Mouse (Mus musculus): ENCODE results near the gene Capn8.

Gene Capn8

GRCm38 (mm10) chr1:182553649-182554375 is 11.0 kb upstream of the Capn8 start:
- peak; percentile 53 to 66 for DNase-seq

DNA sequence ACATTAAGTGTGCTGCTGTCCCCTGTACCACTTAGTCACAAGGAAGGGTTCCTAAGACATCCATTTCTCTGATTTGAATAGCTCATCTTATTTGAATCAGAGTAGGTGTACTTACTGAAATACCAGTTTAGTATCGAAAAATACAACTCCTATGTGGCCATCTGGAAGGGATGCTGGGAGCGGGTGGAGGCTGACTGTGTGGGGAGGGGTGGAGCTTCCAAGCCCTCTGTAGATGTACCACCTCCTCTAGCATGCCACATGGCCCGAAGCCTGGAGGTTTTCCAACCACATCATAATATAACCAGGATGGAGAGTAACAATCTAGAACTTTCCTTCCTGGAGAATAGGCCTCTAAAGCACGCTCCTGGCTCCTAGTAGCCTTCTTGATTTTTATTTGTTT is 6.5 kb upstream of the Capn8 start:
- no peak for DNase-seq

DNA sequence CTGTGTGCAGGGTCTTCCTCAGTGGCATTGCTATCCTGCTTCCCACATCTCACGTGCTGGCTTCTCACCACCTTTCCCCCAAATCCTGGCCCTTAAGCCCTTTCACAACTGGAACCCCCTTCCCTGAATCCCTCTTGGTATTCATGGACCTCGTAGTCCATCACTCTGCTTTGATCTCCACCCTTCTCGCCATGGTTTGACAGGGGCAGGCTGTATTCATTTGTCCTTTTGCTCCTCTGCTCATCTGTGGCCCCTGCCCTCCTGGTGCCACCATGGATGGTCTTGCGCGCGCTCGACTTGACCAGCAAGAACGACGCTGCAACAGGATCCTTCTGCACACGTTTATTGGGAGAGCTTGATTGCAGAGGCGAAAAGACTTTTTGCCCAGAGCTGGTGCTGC is 5.3 kb upstream of the Capn8 start:
- DNase-seq, result no peak

DNA sequence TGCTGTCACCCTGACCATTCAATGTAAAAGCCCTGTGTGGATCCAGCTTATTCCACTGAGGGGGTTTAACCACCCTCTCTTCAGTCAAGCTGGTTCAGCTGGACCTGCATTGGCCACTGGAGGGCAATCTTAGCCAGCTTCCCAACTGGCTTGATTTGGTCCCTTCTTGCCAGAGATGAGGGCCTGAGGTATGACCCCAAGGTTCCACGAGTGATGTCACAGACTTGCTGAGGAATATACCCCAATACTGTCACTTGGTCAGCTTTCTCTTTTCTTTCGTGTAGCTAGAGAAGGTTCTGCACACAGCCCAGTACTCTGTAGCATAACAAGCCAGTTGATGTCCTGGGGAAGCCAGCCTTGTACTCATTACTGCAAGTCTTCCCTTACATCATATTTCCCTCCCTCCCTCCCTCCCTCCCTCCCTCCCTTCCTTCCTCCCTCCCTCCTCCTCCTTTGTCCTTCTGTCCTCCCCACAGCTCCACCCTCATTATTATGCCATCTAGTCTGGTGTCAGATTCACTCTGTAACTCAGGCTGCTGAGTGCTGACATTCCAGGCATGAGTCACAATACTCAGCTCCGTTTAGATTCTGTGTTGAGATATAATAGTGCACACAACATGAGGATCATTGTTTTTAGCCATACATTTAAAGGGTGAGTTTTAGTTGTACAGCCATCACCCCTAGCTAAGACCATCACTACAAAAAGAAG is 4.3 kb upstream of the Capn8 start:
- peak; percentile 51 to 52 for DNase-seq

- no peak for DNase-seq
These were observed 2.8 kb upstream of the Capn8 start for GRCm38 (mm10) chr1:182561945-182562514.

- peak in 1 of 2 experiments; percentile 10 for DNase-seq
These were observed 2.0 kb upstream of the Capn8 start for GRCm38 (mm10) chr1:182562576-182563370.

DNA sequence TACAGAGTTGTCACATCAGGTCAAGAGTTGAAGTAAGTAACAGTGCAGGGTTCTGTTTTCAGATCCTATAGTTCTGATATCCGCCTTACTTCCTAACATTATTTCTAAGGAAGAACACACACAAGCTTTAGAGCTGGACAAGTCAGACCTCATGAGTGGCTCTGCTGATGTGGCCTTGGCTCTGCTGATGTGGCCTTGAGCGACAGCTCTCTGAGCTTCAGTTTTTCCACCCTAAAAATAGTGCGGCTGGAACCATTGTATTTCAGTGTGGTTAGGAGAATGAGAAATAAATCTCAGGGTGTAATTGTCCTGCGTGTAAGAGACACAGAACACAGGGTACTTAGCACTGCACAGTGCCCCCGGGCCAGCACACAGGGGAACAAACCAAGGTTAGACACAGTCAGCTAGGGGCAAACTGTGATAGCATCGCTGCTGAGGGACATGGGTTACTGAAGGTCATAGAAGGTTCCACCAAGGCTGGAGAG is 586 bp downstream of the Capn8 start:
- DNase-seq, result no peak

- peak; percentile 21 to 40 for DNase-seq
These were observed 6.3 kb downstream of the Capn8 start for GRCm38 (mm10) chr1:182571148-182571547.

GRCm38 (mm10) chr1:182571973-182572372 is 7.2 kb downstream of the Capn8 start:
- no peak for DNase-seq

- DNase-seq, result no peak
These were observed 9.3 kb downstream of the Capn8 start for GRCm38 (mm10) chr1:182573856-182574665.

DNA sequence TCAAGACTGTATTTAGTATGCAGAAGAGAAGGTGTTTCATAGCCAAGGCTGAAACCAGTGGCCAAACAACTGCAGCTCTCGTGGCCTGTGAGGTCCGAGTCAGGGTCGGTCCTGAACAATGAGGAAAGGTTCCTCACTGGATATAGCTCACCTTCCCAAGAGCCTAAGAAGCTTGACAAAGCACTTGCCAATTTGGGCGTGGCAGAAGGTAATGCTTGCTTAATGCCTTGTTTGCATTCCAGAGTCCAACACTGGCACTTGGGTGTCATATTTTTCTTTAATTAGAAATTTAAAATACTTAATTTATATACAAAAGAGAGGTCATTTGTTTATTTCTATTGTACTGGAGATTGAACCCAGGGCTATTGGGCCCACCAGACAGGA is 9.9 kb downstream of the Capn8 start:
- no peak for DNase-seq

- DNase-seq, result no peak
These were observed 19.4 kb downstream of the Capn8 start for GRCm38 (mm10) chr1:182584169-182584568.

DNA sequence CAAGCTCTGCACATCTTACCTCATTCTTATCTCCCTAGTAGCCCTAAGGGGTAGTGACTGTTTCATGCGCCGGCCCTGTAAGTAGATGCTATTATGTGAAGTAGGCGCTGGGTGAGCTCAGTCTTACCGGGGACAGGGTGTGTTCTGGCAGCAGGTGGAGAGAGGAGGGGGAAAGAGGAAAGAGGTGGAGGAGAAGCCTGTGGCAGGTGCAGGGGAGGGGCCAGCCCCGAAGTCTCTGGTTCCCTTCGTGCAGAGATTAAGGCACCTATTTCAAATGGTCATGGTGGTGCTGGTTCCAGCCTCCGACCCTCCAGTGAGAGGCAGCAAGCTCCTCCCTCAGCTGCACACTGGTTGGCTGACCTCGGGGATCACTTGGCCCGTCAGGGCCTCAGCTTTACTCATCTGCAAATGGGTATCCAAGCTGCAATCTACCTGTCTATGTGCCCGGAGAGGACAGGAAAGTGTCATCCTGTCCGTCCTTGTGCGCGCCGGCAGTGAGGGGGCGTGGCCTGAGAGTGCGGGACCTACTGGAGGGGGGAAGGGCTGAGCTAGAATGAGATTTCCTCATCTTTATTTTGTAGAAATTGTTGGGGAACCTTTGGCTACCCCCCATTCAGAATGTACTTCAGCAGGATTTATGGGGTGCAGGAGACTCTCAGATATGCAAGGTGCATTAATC is 20.5 kb downstream of the Capn8 start:
- no peak for DNase-seq

- DNase-seq, result no peak
These were observed 22.9 kb downstream of the Capn8 start for GRCm38 (mm10) chr1:182587706-182588105.

- DNase-seq, result no peak
These were observed 26.7 kb downstream of the Capn8 start for GRCm38 (mm10) chr1:182591491-182591890.

DNA sequence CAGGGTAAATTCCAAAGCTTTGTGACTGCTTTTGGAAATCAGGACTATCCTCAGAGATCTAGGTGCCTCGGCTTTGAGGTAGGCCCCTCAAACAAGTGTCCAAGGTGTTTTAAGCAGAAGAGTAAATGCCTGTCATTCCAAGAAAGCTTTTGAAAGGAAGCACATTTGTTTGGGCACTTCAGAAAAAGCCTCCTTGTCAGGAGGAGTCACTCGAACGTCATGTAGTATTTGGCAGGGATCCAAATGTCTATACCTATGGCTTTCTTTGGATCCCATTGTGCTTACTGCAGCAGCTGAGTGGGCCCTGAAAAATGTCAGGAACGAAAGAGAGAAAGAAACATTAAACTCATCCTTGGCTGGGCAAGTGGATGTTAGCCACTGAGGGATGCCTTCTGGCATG is 27.6 kb downstream of the Capn8 start:
- no peak for DNase-seq

DNA sequence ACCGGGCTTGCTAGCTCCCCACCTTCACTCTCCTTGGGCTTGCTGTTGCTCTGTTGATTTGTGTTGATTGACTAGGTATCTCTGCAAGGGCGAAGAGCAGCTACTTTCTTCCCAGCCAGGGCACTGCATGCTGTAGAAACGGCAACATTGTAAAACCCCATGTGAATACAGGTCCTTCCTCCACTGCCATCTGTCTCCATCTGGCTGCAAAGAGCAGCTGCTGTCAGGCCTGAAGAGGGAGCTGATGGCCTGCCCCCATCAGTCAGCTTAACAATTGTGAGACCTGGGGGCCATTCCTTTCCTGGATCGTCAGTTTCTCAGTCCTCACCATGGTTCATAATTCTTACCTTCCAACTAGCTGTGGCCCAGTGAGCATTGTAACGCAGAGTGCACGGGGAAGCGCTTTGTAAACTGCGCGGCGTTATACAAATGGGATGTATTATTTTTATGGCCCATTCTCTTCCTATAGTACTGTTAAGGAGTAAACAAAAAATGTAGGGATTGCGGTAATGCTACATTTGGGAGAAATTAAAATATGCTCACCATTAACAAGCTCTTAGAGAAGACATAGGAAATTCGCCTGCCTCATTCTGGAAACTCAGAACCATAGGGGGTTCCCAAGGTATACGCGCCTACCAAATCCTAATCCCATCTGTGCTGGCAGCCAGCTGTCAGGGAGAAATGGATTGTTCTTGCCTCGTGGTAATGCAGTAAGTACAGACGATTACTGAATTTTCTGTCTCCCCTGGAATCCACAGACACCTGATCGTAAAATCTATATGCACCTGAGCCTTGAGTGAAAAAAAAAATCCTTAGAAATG is 40.7 kb downstream of the Capn8 start:
- no peak for DNase-seq

DNA sequence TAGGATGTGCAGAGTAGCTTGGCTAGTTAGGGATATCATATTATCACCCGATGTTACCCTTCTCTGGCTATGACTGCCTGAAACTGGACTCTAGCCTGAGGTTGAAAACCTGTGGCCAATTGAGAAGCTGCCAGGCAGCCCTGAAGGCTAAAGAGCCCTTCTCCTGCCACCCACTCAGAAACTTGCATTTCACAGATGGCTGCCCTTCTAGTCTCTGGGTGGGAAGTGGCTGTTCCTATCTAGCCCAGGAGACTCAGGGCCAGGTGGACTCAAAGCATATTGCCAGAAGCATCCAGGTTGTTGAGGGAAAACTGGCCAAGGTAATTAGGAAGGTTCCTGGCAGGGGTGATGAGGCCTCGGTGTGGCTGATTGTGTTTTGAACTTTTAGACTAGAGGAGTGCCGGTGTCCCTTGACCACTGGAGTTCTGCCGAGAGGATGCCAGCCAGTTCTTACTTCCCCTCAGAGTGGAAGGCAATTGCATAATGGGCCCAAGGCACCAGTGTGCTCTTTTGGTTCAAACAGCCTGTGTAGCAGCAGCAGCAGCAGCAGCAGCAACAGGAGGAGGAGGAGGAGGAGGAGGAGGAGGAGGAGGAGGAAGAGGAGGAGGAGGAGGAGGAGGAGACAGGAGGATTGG is 45.0 kb downstream of the Capn8 start:
- DNase-seq, result peak; percentile 58 to 87

DNA sequence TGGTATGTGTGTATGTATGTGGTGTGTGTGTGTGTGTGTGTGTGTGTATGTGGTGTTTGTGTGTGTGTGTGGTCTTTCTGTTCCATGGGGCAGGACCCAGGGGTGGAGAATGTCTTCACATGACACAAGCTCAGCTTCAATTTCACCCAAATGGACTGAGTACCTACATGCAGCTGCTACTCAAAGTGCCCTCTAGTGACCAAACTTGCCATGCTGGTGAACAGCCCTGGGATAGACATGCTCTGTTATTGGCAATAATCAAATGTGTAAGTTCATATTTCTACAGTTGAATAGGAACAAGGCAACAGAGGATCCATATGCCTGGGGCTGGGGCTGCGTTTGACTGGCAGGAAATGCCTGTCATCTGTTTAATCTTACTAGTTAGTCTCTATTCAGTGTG is 50.7 kb downstream of the Capn8 start:
- peak in 1 of 2 experiments; percentile 30 for DNase-seq
